Mouse (Mus musculus) intestine, embryonic 16.5 days (tissue): Measurements from ENCODE around the gene Snx29. TPM values are rescaled to one million over a fixed set of nuclear protein-coding genes. Genes with fewer than 3 reads are reported as not detected.

ENCODE experiments used
- ATAC-seq: fragments of 200-750 bp; cut with Nextera tagmentation; 2 replicates; pipeline ENCODE4 v1.8.0; 2017; ENCODE audit warnings: moderate TSS enrichment, moderate library complexity
- H3K27ac ChIP-seq: fragments of 300-500 bp; sonication (generic); 2 replicates; pipeline ENCODE4 v1.5.1; 2014; ENCODE audit warnings: mild to moderate bottlenecking, low read length
- H3K27me3 ChIP-seq: fragments of 300-500 bp; sonication (generic); replicated peaks from 2 replicates; pipeline ENCODE4 v1.6.1; 2014; ENCODE audit warnings: low read length, control low read depth, mixed read lengths; ENCODE audit not compliant: control insufficient read depth, insufficient read depth
- H3K36me3 ChIP-seq: fragments of 300-500 bp; sonication (generic); 2 replicates; pipeline ENCODE4 v1.6.1; 2014; ENCODE audit warnings: low read length, control low read depth; ENCODE audit not compliant: control insufficient read depth, insufficient read depth
- H3K4me1 ChIP-seq: fragments of 300-500 bp; sonication (generic); 2 replicates; pipeline ENCODE4 v1.6.1; 2014; ENCODE audit warnings: low read length, control low read depth, mixed read lengths; ENCODE audit not compliant: control insufficient read depth, insufficient read depth
- H3K4me2 ChIP-seq: fragments of 300-500 bp; sonication (generic); 2 replicates; pipeline ENCODE4 v1.6.1; 2014; ENCODE audit warnings: low read depth, low read length, control low read depth
- H3K4me3 ChIP-seq: fragments of 300-500 bp; sonication (generic); 2 replicates; pipeline ENCODE4 v1.5.1; 2014; ENCODE audit warnings: mild to moderate bottlenecking, low read length
- H3K9ac ChIP-seq: fragments of 300-500 bp; sonication (generic); 2 replicates; pipeline ENCODE4 v1.6.1; 2014; ENCODE audit warnings: low read depth, low read length
- H3K9me3 ChIP-seq: fragments of 300-500 bp; sonication (generic); 2 replicates; pipeline ENCODE4 v1.6.1; 2016; ENCODE audit warnings: low read length, control low read depth; ENCODE audit not compliant: control insufficient read depth
- WGBS: fragments of 180-500 bp; shearing (Covaris S2); extraction: QIAGEN DNeasy Blood & Tissue Kit; methylation state at CpG from one replicate; pipeline ENCODE4 v1.1.7; 2014; 5-methylcytosine and 5-hydroxymethylcytosine counted together
- polyA plus RNA-seq: library from polyadenylated mRNA; unstranded; fragments of >200 nt; fragmentation: Nextera tagmentation; extraction: Ambion mirVana; gene quantifications from 2 replicates; pipeline ENCODE4 v1.2.1, GENCODE M21; 2015

Gene Snx29
- polyA plus RNA-seq, 1 experiment from 2014 or later = 6.3 TPM

DNA sequence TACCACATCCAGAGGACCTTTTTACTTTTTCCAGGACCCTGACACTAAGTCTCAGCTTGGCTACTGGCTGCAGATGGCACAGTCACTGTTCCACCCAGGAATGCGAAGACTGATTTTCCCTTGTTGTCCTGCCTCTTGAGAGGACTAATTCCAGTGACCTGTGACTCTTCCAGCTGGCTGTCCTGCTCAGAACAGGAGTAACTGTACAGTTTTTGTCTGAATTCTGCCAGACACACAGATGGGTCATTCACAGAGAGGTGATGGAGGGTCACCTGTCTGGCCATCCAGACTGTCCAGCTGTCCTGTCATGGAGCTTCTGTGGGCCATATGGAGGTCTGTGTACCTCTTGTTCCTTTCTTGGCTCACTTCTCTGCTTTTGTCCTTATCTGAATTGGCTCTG is 153.6 kb downstream of the Snx29 start:
- Histone ChIP-seq H3K4me3 (no peak overlapping the region), H3K4me2 (no peak overlapping the region), H3K27me3 (no peaks in the 10 kb centered on the region), H3K4me1 (peaks cover 10% of the 10 kb centered on the region), H3K9me3 (no peaks in the 10 kb centered on the region), H3K9ac (no peak overlapping the region), H3K27ac (no peak overlapping the region), H3K36me3 (no peaks in the 10 kb centered on the region)
- WGBS = 97% methylated on average over 1 of the region's 1 CpGs
- no peak for ATAC-seq

DNA sequence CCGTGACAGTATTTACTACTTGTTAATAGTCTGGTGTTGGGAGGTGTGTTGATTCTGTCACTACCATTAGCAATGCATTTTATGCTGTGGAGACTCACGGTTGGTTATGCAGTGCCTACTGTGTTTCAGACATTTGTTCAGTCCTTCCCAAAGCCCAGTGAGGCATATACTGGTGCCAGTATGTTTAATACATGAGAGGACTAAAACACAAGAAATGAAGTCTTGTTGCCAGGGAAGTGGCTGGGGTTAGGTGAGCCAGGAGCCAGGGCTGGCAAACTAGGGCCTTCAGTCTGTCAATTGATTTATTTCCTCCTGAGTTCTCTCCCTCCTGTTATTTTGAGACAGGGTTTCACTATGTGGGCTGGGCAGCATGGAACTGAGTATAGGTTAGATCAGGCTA is 154.3 kb downstream of the Snx29 start:
- Histone ChIP-seq H3K4me2 (no peak overlapping the region), H3K9me3 (no peaks in the 10 kb centered on the region), H3K4me3 (no peak overlapping the region), H3K27me3 (no peaks in the 10 kb centered on the region), H3K36me3 (no peaks in the 10 kb centered on the region), H3K9ac (no peak overlapping the region), H3K4me1 (peaks cover 10% of the 10 kb centered on the region), H3K27ac (no peak overlapping the region)
- WGBS = 87% methylated on average over 2 of the region's 2 CpGs
- no peak for ATAC-seq

DNA sequence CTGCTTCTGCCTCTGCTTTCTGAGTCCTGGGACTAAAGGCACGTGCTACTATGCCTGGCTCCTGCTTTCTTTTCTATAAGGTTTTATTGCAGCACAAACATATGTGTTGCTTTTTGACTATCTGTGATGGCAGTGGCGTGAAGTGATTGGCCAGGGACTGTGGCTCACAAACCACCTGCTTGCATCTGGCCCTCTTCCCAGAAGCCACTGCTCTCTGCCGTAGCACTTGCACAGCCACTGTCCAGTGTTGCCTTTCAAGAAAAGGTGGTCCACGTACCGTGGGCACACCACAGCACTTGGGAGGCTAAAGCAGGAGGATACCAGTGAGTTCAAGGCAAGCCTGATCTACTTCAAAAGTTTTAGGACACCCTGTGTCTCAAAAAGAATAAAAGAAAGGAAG is 154.9 kb downstream of the Snx29 start:
- Histone ChIP-seq H3K27ac (no peak overlapping the region), H3K4me2 (no peak overlapping the region), H3K36me3 (no peaks in the 10 kb centered on the region), H3K4me1 (peaks cover 10% of the 10 kb centered on the region), H3K4me3 (no peak overlapping the region), H3K27me3 (no peaks in the 10 kb centered on the region), H3K9me3 (no peaks in the 10 kb centered on the region), H3K9ac (no peak overlapping the region)
- ATAC-seq = no peak
- 86% methylated on average over 5 of the region's 5 CpGs for WGBS

GRCm38 (mm10) chr16:11479605-11480004 is 156.9 kb downstream of the Snx29 start:
- no peak for ATAC-seq
- Histone ChIP-seq H3K4me2 (no peak overlapping the region), H3K4me1 (0 out of 2 replicates have a peak, but pooled peaks cover 2% of the 10 kb centered on the region), H3K27ac (no peak overlapping the region), H3K36me3 (no peaks in the 10 kb centered on the region), H3K9ac (no peak overlapping the region), H3K4me3 (no peak overlapping the region), H3K27me3 (no peaks in the 10 kb centered on the region), H3K9me3 (no peaks in the 10 kb centered on the region)
- 81% methylated on average over 4 of the region's 4 CpGs for WGBS

GRCm38 (mm10) chr16:11482189-11482588 is 159.5 kb downstream of the Snx29 start:
- H3K27ac ChIP-seq = no peak overlapping the region
- H3K9ac ChIP-seq = no peak overlapping the region
- no peaks in the 10 kb centered on the region for H3K9me3 ChIP-seq
- WGBS = 84% methylated on average over 2 of the region's 2 CpGs
- no peak overlapping the region for H3K4me2 ChIP-seq
- no peak overlapping the region for H3K4me3 ChIP-seq
- no peak for ATAC-seq
- H3K27me3 ChIP-seq = no peaks in the 10 kb centered on the region
- H3K36me3 ChIP-seq = no peaks in the 10 kb centered on the region
- no peaks in the 10 kb centered on the region for H3K4me1 ChIP-seq

GRCm38 (mm10) chr16:11494895-11495294 is 172.2 kb downstream of the Snx29 start:
- Histone ChIP-seq H3K4me2 (no peak overlapping the region), H3K9ac (no peak overlapping the region)
- 59% methylated on average over 7 of the region's 7 CpGs for WGBS

DNA sequence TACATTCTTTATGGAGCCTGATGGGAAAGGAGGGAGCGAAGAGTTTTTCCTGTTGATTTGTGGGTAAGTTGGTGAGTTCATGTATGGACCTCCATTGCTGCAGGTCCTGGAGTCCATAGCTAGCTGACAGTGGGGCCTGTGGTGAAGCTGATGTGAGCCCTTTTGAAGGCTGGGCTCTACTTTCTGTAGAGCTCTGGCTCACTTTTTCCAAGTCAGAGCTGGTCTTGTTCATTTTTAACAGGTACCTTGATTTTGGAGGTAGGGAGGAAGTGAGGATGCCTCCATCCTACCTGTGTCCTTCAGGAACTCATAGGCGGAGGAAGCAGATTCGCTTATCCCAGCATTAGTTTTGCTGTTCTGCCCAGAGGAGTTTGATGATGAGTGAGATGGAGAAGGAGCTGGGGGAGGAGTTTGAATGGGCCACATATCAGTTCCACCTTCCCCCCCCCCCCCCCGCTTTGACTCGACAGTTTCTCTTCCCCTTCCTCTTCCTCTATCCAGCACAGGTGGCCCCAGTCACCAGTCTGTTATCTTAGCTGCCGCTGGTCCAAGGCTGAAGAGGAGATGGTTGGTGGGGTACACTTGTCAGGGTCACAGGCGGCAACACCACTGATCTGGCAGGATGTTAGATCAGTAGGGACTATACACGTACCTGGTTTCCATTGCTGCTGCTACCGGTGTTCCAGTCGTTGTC is 173.4 kb downstream of the Snx29 start:
- Histone ChIP-seq H3K36me3 (no peaks in the 10 kb centered on the region), H3K9me3 (no peaks in the 10 kb centered on the region), H3K9ac (no peak overlapping the region), H3K27me3 (no peaks in the 10 kb centered on the region), H3K27ac (no peak overlapping the region), H3K4me2 (no peak overlapping the region), H3K4me3 (no peak overlapping the region), H3K4me1 (peaks cover 3% of the 10 kb centered on the region; the same call in 1 of the 2 replicates)
- 82% methylated on average over 10 of the region's 10 CpGs for WGBS
- no peak for ATAC-seq

More at GRCm38 (mm10) chr16:11494895-11495294, 172.2 kb downstream of the Snx29 start:
- Histone ChIP-seq H3K27me3 (no peaks in the 10 kb centered on the region), H3K9me3 (no peaks in the 10 kb centered on the region), H3K4me1 (peaks cover 3% of the 10 kb centered on the region; the same call in 1 of the 2 replicates), H3K27ac (no peak overlapping the region), H3K36me3 (no peaks in the 10 kb centered on the region), H3K4me3 (no peak overlapping the region)
- ATAC-seq = no peak

- no peak overlapping the region for H3K27ac ChIP-seq
- no peak overlapping the region for H3K9ac ChIP-seq
- H3K9me3 ChIP-seq = no peaks in the 10 kb centered on the region
- H3K36me3 ChIP-seq = no peaks in the 10 kb centered on the region
- 87% methylated on average over 3 of the region's 3 CpGs for WGBS
- peaks cover 3% of the 10 kb centered on the region; the same call in 1 of the 2 replicates for H3K4me1 ChIP-seq
- no peaks in the 10 kb centered on the region for H3K27me3 ChIP-seq
- ATAC-seq = no peak
- no peak overlapping the region for H3K4me3 ChIP-seq
- H3K4me2 ChIP-seq = no peak overlapping the region
Observed at GRCm38 (mm10) chr16:11496721-11497120, 174.0 kb downstream of the Snx29 start.

DNA sequence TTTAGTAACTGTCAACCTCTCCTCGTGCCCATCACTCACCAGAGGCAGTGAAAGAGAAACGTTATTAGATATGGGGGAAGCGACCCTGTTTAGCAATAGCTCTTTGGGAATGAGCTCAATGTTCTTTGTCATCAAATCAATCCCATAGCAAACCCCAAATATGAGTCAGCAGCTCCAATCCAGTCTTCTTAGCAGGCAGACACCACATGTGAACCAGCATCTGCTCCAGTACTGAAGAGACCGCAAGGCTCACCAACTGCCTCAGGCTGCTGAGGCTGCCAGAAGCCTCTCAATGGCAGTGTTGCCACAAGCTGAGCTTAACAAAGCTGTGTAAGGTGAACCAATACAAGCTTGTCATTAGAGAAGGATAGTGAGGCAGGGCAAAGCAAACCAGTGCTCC is 177.4 kb downstream of the Snx29 start:
- Histone ChIP-seq H3K4me1 (peaks cover 3% of the 10 kb centered on the region), H3K36me3 (no peaks in the 10 kb centered on the region), H3K4me3 (no peak overlapping the region), H3K27ac (no peak overlapping the region), H3K4me2 (no peak overlapping the region), H3K9me3 (no peaks in the 10 kb centered on the region), H3K27me3 (no peaks in the 10 kb centered on the region), H3K9ac (no peak overlapping the region)
- 71% methylated on average over 4 of the region's 4 CpGs for WGBS
- no peak for ATAC-seq

GRCm38 (mm10) chr16:11501138-11501537 is 178.4 kb downstream of the Snx29 start:
- H3K4me2 ChIP-seq = no peak overlapping the region
- no peak for ATAC-seq
- no peaks in the 10 kb centered on the region for H3K27me3 ChIP-seq
- no peak overlapping the region for H3K9ac ChIP-seq
- H3K4me1 ChIP-seq = peaks cover 9% of the 10 kb centered on the region
- 81% methylated on average over 3 of the region's 3 CpGs for WGBS
- no peaks in the 10 kb centered on the region for H3K9me3 ChIP-seq
- no peaks in the 10 kb centered on the region for H3K36me3 ChIP-seq
- H3K27ac ChIP-seq = no peak overlapping the region
- H3K4me3 ChIP-seq = no peak overlapping the region
